Mouse (Mus musculus) myocyte (in vitro differentiated cells): ENCODE measurements at regions not wholly inside any gene's neighbourhood (a gene's known extent, or its start where the extent isn't known, plus 50 kb on each side); places are given as distances from the start of the nearest gene placed in this dataset.

Source experiments
- E2F4 ChIP-seq: IDR thresholded peaks from one replicate; pipeline ENCODE4 v1.6.1; 2011; ENCODE audit warnings: mild to moderate bottlenecking, control low read depth, moderate library complexity; ENCODE audit not compliant: insufficient read depth
- MAX ChIP-seq: IDR thresholded peaks from one replicate; pipeline ENCODE4 v1.6.1; 2011; ENCODE audit warnings: low read depth, mild to moderate bottlenecking, control low read depth
- POLR2A ChIP-seq: IDR thresholded peaks from one replicate; pipeline ENCODE4 v1.6.1; 2011; ENCODE audit warnings: low read depth, mild to moderate bottlenecking, control low read depth, moderate library complexity; ENCODE audit not compliant: insufficient read length
- TCF12 ChIP-seq: IDR thresholded peaks from one replicate; pipeline ENCODE4 v1.6.1; 2011; ENCODE audit warnings: mild to moderate bottlenecking, control low read depth; ENCODE audit not compliant: poor library complexity, insufficient read depth, severe bottlenecking

DNA sequence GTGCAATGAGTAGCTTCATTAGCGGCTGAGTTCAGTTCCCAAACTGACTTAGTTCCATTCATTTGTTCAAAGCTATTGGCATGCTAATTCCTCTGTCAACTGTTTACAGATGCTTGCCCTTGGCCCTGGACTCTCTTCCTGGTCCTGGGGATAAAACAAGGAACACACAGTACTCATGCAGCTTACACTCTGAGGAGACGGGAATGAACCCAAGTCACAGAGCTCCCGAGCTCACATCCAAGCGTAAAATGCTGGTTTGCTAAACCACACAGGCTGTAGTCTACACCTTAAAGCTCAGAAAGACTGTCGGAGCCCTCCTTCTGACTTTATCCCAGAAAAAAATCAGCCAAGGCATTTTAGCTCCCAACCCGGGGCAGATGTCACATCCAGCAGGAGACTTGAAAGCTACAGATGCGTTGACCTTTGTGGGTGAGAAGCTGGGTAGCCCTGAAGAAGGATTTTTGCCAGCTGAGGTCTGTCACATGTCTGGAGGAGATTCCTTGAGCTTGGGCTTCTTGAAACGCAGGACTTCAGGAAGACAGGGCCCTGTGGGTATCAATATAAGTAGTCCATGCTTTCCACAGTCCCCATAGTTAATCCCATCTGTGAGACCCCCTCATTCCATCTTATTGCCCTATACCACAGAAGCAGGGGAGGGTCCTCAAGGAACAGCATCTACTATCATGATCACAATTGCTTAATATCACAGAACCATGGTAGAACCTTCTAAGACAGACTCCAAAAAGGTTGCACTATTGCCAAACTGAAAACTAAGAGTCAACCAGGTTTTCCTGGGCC lies 162.7 kb upstream of the Irf2bp2 start:
- TF ChIP-seq POLR2A: no peak
- TF ChIP-seq MAX: no peak
- TF ChIP-seq E2F4: no peak
- TF ChIP-seq TCF12: no peak
